Mouse (Mus musculus): ENCODE data around the gene Ssu72. TPM values are rescaled to one million over a fixed set of nuclear protein-coding genes. Genes with fewer than 3 reads are reported as not detected.
A peak's percentile ranks its signal among the peaks of the same experiment; 100 is the strongest.

Gene Ssu72
- total and polyA plus RNA-seq, 2 experiments from 2014 or later, result 84.1 to 152 TPM

DNA sequence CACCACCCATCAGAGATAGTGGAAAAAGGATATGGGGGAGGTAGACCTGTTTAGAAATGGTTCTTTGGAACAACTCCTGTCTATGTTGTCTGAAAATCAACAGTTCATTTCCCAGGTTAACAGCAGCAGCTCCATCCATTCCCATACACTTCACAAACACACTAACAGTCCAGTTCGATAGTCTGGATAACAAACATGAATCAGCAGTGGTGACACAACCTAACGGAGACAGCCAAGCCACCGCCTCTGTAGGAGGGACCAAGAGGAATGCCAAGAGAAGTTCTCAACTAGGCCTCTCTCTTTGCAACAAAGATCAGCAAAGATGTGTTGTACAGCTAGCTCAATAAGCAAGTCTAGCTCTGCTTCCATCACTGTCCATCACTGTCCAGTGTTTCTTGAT is 57.8 kb downstream of the Ssu72 start:
- no peak for ATAC-seq (ENCODE audit: low FRiP score)
- no peaks in the 10 kb centered on the region for H3K27me3 ChIP-seq (ENCODE audit: insufficient read depth, low read length)
- no peak overlapping the region for H3K4me2 ChIP-seq (ENCODE audit: low read depth, low read length, poor library complexity, severe bottlenecking)
- H3K4me3 ChIP-seq (ENCODE audit: low read depth, low read length), result no peak overlapping the region
- WGBS, result 92% methylated on average over 3 of the region's 3 CpGs
- TF ChIP-seq CTCF (IDR thresholded peaks at IDR 0.05), result no peak
- H3K36me3 ChIP-seq (ENCODE audit: insufficient read depth, low read length), result no peaks in the 10 kb centered on the region
- peaks cover 10% of the 10 kb centered on the region for H3K4me1 ChIP-seq (ENCODE audit: insufficient read depth, low read length)
- DNase-seq (ENCODE audit: low spot score), result no peak
- no peaks in the 10 kb centered on the region for H3K9me3 ChIP-seq (ENCODE audit: low read length)
- no peak overlapping the region for H3K27ac ChIP-seq (ENCODE audit: low read depth, low read length)
- no peak overlapping the region for H3K9ac ChIP-seq (replicated peaks; ENCODE audit: low read length, poor library complexity, severe bottlenecking)

DNA sequence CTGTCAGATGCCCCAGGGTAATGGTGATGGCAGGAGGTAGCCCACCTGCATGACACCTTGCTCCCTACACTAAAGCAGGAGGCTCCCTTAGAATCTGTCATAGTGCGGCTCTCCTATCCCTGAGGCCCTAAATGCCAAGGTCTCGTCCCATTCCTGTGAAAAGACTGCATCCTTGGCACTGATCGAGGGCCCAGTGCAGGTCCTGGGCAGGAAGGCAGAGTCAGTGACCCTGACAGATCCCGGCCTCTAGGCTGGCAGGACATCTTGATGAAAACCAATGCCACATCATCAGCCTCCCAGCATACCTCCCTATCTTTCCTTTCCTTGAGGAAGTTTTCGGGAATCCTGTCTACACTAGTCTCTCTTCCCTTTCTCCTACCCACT is 64.9 kb downstream of the Ssu72 start:
- H3K27ac ChIP-seq (ENCODE audit: low read depth, low read length), result no peak overlapping the region
- H3K36me3 ChIP-seq (ENCODE audit: insufficient read depth, low read length), result no peaks in the 10 kb centered on the region
- H3K9ac ChIP-seq (replicated peaks; ENCODE audit: low read length, poor library complexity, severe bottlenecking), result peak overlapping the region; percentile 59; the same call in 1 of the 2 replicates
- H3K4me3 ChIP-seq (ENCODE audit: low read depth, low read length), result peak overlapping the region; percentile 41
- H3K4me1 ChIP-seq (ENCODE audit: insufficient read depth, low read length), result no peaks in the 10 kb centered on the region
- TF ChIP-seq CTCF (IDR thresholded peaks at IDR 0.05), result no peak
- H3K27me3 ChIP-seq (ENCODE audit: insufficient read depth, low read length), result no peaks in the 10 kb centered on the region
- 66% methylated on average over 5 of the region's 5 CpGs for WGBS
- DNase-seq (ENCODE audit: low spot score), result no peak
- peak overlapping the region; percentile 64 for H3K4me2 ChIP-seq (ENCODE audit: low read depth, low read length, poor library complexity, severe bottlenecking)
- ATAC-seq (ENCODE audit: low FRiP score), result no peak
- H3K9me3 ChIP-seq (ENCODE audit: low read length), result no peaks in the 10 kb centered on the region

DNA sequence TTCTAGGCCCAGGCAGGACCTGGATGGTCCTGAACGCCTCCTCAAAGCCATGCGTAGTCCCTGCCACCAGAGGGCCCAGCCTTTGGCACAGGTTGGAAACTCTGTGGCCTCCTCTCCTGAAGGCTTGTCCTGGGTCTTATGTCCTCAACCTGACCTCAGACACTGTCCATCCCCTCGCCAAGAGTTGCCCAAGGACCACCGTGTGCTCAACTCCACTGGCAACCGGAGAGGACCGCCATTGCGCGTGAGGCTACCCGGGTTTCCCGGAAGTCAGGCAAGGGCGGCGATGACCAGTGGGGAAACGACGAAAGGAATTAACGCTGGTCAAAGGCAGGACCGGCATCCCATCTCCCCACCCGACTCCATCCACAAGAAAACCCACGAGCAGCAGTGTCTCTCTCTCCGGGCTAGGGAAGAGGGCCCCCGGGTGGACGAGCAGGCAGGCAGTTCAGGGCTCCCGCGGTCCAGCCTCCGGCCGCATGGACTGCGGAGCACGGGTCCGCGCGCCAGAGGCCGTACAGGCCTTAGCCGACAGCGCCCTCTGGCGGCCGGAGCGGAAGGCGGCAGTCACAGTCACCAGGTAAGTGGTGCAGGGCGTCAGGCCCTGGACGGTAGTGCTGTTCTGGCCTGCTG is 65.4 kb downstream of the Ssu72 start:
- Histone ChIP-seq H3K4me3 (ENCODE audit: low read depth, low read length) (peak overlapping the region; percentile 41), H3K9me3 (ENCODE audit: low read length) (no peaks in the 10 kb centered on the region), H3K27me3 (ENCODE audit: insufficient read depth, low read length) (no peaks in the 10 kb centered on the region), H3K9ac (replicated peaks; ENCODE audit: low read length, poor library complexity, severe bottlenecking) (peak overlapping the region; percentile 59), H3K4me2 (ENCODE audit: low read depth, low read length, poor library complexity, severe bottlenecking) (peak overlapping the region; percentile 64), H3K27ac (ENCODE audit: low read depth, low read length) (peak overlapping the region; percentile 72), H3K36me3 (ENCODE audit: insufficient read depth, low read length) (no peaks in the 10 kb centered on the region), H3K4me1 (ENCODE audit: insufficient read depth, low read length) (peaks cover 3% of the 10 kb centered on the region; the same call in 1 of the 2 replicates)
- ATAC-seq (ENCODE audit: low FRiP score) (peak; percentile 77), DNase-seq (ENCODE audit: low spot score) (peak; percentile 83)
- peak; percentile 97 for TF ChIP-seq CTCF (IDR thresholded peaks at IDR 0.05)
- under 1% methylated on average over 39 of the region's 39 CpGs for WGBS

DNA sequence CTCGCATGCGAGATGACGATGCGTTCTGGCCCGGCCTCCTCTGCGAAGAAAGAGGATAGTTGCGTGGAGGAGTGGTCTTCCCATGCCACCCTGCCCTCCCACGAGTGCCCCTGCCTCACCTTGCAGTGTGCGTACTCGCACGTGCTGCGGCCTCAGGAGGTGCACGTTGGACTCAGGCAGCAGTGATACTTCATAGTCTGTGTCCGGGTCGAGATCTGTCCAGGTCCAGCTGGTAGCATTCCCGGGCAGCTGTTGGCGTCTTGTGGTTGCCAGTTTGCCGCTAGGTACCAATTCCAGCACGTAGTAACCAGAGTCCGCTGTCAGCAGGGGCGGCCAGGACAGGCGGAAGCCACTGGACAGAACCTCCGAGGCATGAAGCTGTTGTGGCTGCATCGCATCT is 66.0 kb downstream of the Ssu72 start:
- peaks cover 4% of the 10 kb centered on the region; the same call in 1 of the 2 replicates for H3K4me1 ChIP-seq (ENCODE audit: insufficient read depth, low read length)
- no peak for DNase-seq (ENCODE audit: low spot score)
- no peaks in the 10 kb centered on the region for H3K27me3 ChIP-seq (ENCODE audit: insufficient read depth, low read length)
- no peak; the same call in 1 of the 2 replicates for ATAC-seq (ENCODE audit: low FRiP score)
- H3K36me3 ChIP-seq (ENCODE audit: insufficient read depth, low read length), result no peaks in the 10 kb centered on the region
- TF ChIP-seq CTCF (IDR thresholded peaks at IDR 0.05), result no peak
- 40% methylated on average over 24 of the region's 24 CpGs for WGBS
- H3K4me2 ChIP-seq (ENCODE audit: low read depth, low read length, poor library complexity, severe bottlenecking), result peak overlapping the region; percentile 64
- H3K9ac ChIP-seq (replicated peaks; ENCODE audit: low read length, poor library complexity, severe bottlenecking), result peak overlapping the region; percentile 59; the same call in 1 of the 2 replicates
- no peaks in the 10 kb centered on the region for H3K9me3 ChIP-seq (ENCODE audit: low read length)
- H3K4me3 ChIP-seq (ENCODE audit: low read depth, low read length), result peak overlapping the region; percentile 41
- peak overlapping the region; percentile 72; the same call in 1 of the 2 replicates for H3K27ac ChIP-seq (ENCODE audit: low read depth, low read length)

DNA sequence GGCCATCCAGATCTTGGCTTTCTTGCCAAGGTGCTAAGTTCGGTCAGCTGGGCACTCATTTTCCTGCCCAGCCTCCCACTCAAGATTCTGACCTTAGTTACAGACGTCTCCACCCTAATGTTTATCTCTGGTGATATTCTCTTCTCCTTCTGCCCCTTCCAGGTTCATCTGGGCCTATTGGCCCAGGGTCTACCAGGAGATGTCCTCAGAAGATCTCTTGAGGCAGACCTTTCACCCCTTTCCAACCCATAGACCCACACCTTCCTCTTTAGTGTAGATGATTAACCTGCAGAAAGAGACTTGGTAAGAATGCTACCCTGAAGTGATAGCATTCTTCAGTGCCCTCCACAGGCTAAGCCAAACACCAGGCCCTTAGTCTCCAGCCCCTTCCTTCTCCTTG is 67.1 kb downstream of the Ssu72 start:
- 86% methylated on average over 2 of the region's 2 CpGs for WGBS
- no peak overlapping the region for H3K4me3 ChIP-seq (ENCODE audit: low read depth, low read length)
- H3K36me3 ChIP-seq (ENCODE audit: insufficient read depth, low read length), result no peaks in the 10 kb centered on the region
- DNase-seq (ENCODE audit: low spot score) (no peak), ATAC-seq (ENCODE audit: low FRiP score) (no peak)
- peaks cover 4% of the 10 kb centered on the region; the same call in 1 of the 2 replicates for H3K4me1 ChIP-seq (ENCODE audit: insufficient read depth, low read length)
- no peak for TF ChIP-seq CTCF (IDR thresholded peaks at IDR 0.05)
- H3K4me2 ChIP-seq (ENCODE audit: low read depth, low read length, poor library complexity, severe bottlenecking), result no peak overlapping the region
- H3K27ac ChIP-seq (ENCODE audit: low read depth, low read length), result no peak overlapping the region
- no peak overlapping the region for H3K9ac ChIP-seq (replicated peaks; ENCODE audit: low read length, poor library complexity, severe bottlenecking)
- no peaks in the 10 kb centered on the region for H3K9me3 ChIP-seq (ENCODE audit: low read length)
- H3K27me3 ChIP-seq (ENCODE audit: insufficient read depth, low read length), result no peaks in the 10 kb centered on the region

DNA sequence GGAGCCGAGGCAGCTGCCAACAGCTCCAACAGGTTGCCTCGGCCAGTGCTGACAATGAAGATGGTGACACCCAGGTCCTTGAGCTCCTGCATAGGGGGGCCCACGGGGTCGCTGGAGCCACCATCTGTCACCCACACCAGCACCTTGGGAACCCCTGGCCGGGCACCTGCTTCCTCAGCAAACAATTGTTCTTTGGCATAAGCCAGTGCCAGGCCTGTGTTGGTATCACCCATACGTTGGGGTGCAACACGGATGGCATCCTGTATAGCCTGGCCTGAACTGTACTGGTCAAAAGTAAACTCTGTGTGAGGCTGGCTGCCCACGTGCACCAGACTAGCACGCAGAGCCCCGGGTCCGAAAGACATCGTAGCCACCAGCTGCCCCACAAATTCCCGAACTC is 68.2 kb downstream of the Ssu72 start:
- H3K27me3 ChIP-seq (ENCODE audit: insufficient read depth, low read length), result no peaks in the 10 kb centered on the region
- H3K4me2 ChIP-seq (ENCODE audit: low read depth, low read length, poor library complexity, severe bottlenecking), result no peak overlapping the region
- no peak overlapping the region for H3K27ac ChIP-seq (ENCODE audit: low read depth, low read length)
- TF ChIP-seq CTCF (IDR thresholded peaks at IDR 0.05), result no peak
- H3K9ac ChIP-seq (replicated peaks; ENCODE audit: low read length, poor library complexity, severe bottlenecking), result no peak overlapping the region
- H3K4me3 ChIP-seq (ENCODE audit: low read depth, low read length), result no peak overlapping the region
- no peaks in the 10 kb centered on the region for H3K9me3 ChIP-seq (ENCODE audit: low read length)
- no peak for DNase-seq (ENCODE audit: low spot score)
- no peaks in the 10 kb centered on the region for H3K36me3 ChIP-seq (ENCODE audit: insufficient read depth, low read length)
- WGBS, result 85% methylated on average over 13 of the region's 13 CpGs
- ATAC-seq (ENCODE audit: low FRiP score), result no peak
- peaks cover 4% of the 10 kb centered on the region; the same call in 1 of the 2 replicates for H3K4me1 ChIP-seq (ENCODE audit: insufficient read depth, low read length)
